Mouse (Mus musculus) effector memory CD4-positive, alpha-beta T cell, adult 5 months (primary cell): Measurements from ENCODE around the gene Popdc3. TPM values are rescaled to one million over a fixed set of nuclear protein-coding genes. Genes with fewer than 3 reads are reported as not detected.

Experiments
- polyA plus RNA-seq: library from polyadenylated mRNA; unstranded; fragments of 100-300 nt; shearing (Covaris generic); gene quantifications from one replicate; pipeline ENCODE4 v1.2.1, GENCODE M21; 2017

The Popdc3 gene
- polyA plus RNA-seq = not detected

GRCm38 (mm10) chr10:45177798-45178197 is at the start of gene Popdc3:
Gene Popdc3 (plus strand): TSS chr10:45178098.

GRCm38 (mm10) chr10:45335434-45336422 is 157.8 kb downstream of the Popdc3 start, which contains the start of gene Bves:
Gene Bves (plus strand): TSS chr10:45335772.

Other genes with a start within 250 kb of the Popdc3 start
- 9.8 TPM for gene Prep, start 110.9 kb upstream of the Popdc3 start, polyA plus RNA-seq
- not detected for gene Bves, start 157.7 kb downstream of the Popdc3 start, polyA plus RNA-seq